ENCODE assay signal across 12 mouse cellular contexts in genomic region chr16:43080403-43080802, GRCm38 (mm10).
DNase-seq lines count a peak whose midpoint lies in the region; ATAC-seq lines count a peak whose summit lies in the region.
"Had no signal": no experiment of that assay in that cellular context is flagged by ENCODE, and none has a peak within 500 bp of the region (broad histone marks: within the 10 kb centered on the region; RNA-seq: fewer than 3 reads in every experiment).

No protein-coding gene starts in this region.

- no peaks in the 10 kb centered on the region for H3K4me1 ChIP-seq in heart, embryonic 10.5 days
- H3K4me1 ChIP-seq in neural tube, embryonic 15.5 days, result no peaks in the 10 kb centered on the region
- H3K4me1 ChIP-seq: hindbrain, embryonic 15.5 days had no signal

- no peak overlapping the region for H3K4me3 ChIP-seq in heart, embryonic 10.5 days
- no peak overlapping the region for H3K4me3 ChIP-seq in neural tube, embryonic 15.5 days (replicated peaks)
- H3K4me3 ChIP-seq: hindbrain, embryonic 15.5 days had no signal

- no peaks in the 10 kb centered on the region for H3K27me3 ChIP-seq in heart, embryonic 10.5 days (ENCODE audit: insufficient read depth, poor library complexity, severe bottlenecking)
- no peaks in the 10 kb centered on the region for H3K27me3 ChIP-seq in neural tube, embryonic 15.5 days (replicated peaks)
- H3K27me3 ChIP-seq: CH12.LX; hindbrain, embryonic 15.5 days had no signal

- H3K36me3 ChIP-seq in heart, embryonic 10.5 days, result no peaks in the 10 kb centered on the region
- no peaks in the 10 kb centered on the region for H3K36me3 ChIP-seq in neural tube, embryonic 15.5 days
- H3K36me3 ChIP-seq: hindbrain, embryonic 15.5 days had no signal

- WGBS in heart, embryonic 10.5 days, result 76% methylated on average over 2 of the region's 2 CpGs
- 70% methylated on average over 2 of the region's 2 CpGs for WGBS in neural tube, embryonic 15.5 days

- no peak overlapping the region for H3K27ac ChIP-seq in heart, embryonic 10.5 days
- H3K27ac ChIP-seq in neural tube, embryonic 15.5 days (replicated peaks), result 0 out of 2 replicates have a peak overlapping the region, but pooled peaks have one; percentile 25
- H3K27ac ChIP-seq: hindbrain, embryonic 15.5 days had no signal

- H3K9ac ChIP-seq in neural tube, embryonic 15.5 days (replicated peaks), result no peak overlapping the region
- H3K9ac ChIP-seq: hindbrain, embryonic 15.5 days had no signal

- peak; percentile 93 for DNase-seq in heart, adult 11 months
- DNase-seq in heart, embryonic 10.5 days (ENCODE audit: low spot score), result no peak
- DNase-seq in neural tube, embryonic 10.5 days (ENCODE audit: extremely low spot score, low spot score), result no peak
- peak; percentile 63 to 73 for DNase-seq in cerebellum, postnatal 25 days
- peak; percentile 87 for DNase-seq in retina, postnatal 1 day
- DNase-seq in lung, postnatal 14 days, result no peak
- DNase-seq in adrenal gland, postnatal 10 days, result no peak
- DNase-seq: liver; right cerebral cortex, postnatal 14 days had no signal

- ATAC-seq in neural tube, embryonic 15.5 days (ENCODE audit: low FRiP score), result no peak

- H3K4me2 ChIP-seq in neural tube, embryonic 15.5 days, result no peak overlapping the region
- H3K4me2 ChIP-seq: hindbrain, embryonic 15.5 days had no signal

- no peaks in the 10 kb centered on the region for H3K9me3 ChIP-seq in heart, embryonic 10.5 days
- no peaks in the 10 kb centered on the region for H3K9me3 ChIP-seq in neural tube, embryonic 15.5 days (replicated peaks)
- H3K9me3 ChIP-seq: hindbrain, embryonic 15.5 days had no signal

Comparison
In these comparisons a context has a peak if more than half of its experiments do, and no peak if none do; other contexts are left out.
1. DNase-seq: peak in heart, adult 11 months (single experiment), cerebellum, postnatal 25 days (2 of 2) and retina, postnatal 1 day (single experiment); none in heart, embryonic 10.5 days (single experiment), neural tube, embryonic 10.5 days (single experiment), lung, postnatal 14 days (single experiment) and adrenal gland, postnatal 10 days (single experiment).